Mouse (Mus musculus) right cerebral cortex, postnatal 14 days (tissue): ENCODE data around the gene Krt14.

Source experiments
- DNase-seq: peaks from one replicate; pipeline ENCODE4 v3.0.0; 2022

The Krt14 gene

DNA sequence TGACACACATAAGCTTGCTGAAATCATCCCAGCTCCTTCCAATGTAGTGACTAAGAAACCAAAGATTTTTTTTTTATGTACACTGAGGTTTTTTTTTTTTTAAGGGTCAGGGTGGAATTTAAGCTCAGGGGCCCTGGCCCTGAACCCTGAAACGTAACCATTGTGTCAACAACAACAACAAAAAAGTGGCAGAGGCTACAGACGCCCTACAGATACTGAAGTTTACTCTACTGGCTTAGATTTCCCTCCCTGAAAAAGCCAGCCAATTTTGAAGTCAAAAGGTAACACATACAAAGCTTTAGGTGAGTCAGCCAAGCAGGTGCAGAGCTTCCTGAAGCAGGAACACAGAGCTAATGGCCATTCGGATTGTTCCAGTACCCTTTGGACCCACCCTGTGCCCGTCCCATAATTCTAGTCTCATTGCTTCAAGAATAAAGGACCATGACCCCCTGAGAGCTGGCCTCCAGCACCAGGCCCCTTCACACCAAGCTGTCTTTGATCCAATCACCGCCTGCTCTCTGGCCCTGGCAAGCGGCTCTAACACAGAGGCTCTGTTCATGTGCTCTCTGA, 49.4 kb downstream of the Krt14 start:
- no peak for DNase-seq

DNA sequence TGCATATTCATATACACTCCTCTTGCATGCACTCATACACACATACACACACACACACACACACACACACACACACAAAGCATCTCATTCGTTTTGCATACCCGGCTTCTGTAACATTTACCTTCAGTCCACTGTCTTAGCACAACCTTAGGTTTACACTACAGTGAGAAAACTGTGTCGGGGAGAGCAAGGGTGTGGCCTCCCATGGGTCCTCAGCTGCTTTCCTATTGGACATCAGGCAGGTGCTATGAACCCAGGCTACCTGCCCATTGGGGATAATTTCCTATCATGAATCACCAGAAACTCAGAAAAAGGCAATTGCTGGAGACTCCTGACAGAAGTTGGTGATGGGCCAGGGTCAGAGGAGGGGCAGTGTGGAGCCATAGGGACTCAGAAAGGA, 50.0 kb downstream of the Krt14 start:
- no peak for DNase-seq

DNA sequence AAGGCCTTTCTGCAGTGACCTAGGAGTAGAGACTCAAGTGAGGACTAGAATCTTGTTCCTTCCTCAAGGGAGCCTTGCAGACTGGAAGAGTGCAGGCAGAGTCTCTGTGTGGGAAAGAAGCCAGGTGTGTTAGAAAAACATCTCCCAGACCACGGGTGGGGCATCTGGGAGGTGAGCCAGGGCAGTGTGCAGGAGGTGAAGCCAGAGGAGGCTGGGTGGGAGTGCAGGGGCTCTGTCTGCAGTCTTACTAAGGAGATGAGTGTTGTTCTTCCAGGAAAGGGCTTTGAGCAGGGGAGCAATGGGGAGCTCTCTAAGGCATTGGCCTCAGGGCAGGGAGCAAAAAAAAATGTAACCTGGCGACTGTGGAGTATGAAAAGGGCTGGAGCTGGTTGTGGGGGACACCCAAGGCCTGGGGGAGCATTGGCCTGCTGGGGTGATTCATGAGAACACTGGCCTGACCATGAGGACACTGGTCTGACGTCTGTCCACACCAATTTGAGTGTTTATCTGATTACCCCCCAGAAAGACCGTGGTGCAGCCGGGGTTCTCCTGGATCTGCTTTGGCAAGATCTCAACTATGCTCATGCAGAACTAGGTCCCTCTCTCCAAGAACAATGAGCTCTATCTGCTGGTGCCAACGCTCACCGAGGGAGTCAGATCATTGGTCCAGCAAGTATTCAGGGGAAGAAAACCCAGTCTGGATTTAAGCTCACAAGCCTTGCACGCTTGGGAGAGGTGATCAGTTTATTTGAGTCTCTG, 51.7 kb downstream of the Krt14 start:
- DNase-seq: no peak
